Mouse (Mus musculus) Patski (cell line): ENCODE measurements around the gene AI593442. TPM values are rescaled to one million over a fixed set of nuclear protein-coding genes. Genes with fewer than 3 reads are reported as not detected.

Experiments
- ATAC-seq: fragments of 100-300 bp; one replicate; pipeline ENCODE4 v1.8.0; 2021
- CTCF ChIA-PET: fragments of 350-600 bp; sonication (Branson Sonifier 250); formaldehyde crosslinking; loops from one replicate; lab custom pipeline; 2022; ENCODE audit warnings: inconsistent platforms; lab: Charles Lee
- POLR2A ChIA-PET: fragments of 350-600 bp; sonication (Branson Sonifier 250); formaldehyde crosslinking; loops from one replicate; lab custom pipeline; 2022; ENCODE audit warnings: antibody characterized with exemption, inconsistent platforms; lab: Charles Lee
- DNase-seq: peaks from one replicate; pipeline ENCODE4 v3.0.0-alpha.2; 2011; ENCODE audit warnings: low read depth, low spot score
- H3K27me3 ChIP-seq: fragments of 371-371 bp; one replicate; pipeline ENCODE4 v1.5.1; 2021
- CTCF ChIP-seq: fragments of 100-300 bp; IDR thresholded peaks from one replicate; pipeline ENCODE4 v1.5.1; 2021
- in situ Hi-C: fragments of 300-500 bp; cut with MboI; formaldehyde crosslinking; loops from 3 replicates; pipeline ENCODE4 v1.11.1; 2018; ENCODE audit warnings: low pct_unique_long_range_greater_than_20kb, mixed read lengths
- polyA plus RNA-seq: library from polyadenylated mRNA; unstranded; gene quantifications from one replicate; pipeline ENCODE4 v1.2.3, GENCODE M21; 2021

The AI593442 gene
- polyA plus RNA-seq, 1 experiment from 2014 or later = not detected

GRCm38 (mm10) chr9:52645312-52645711, 34.3 kb downstream of the AI593442 start:
- TF ChIP-seq CTCF = no peak
- ChIA-PET CTCF (interaction anchor here (1.0 kb wide), 1 partner anchor 44 kb away, joined by 3 read pairs; no protein-coding TSS in a partner anchor), POLR2A (no interaction called here)
- in situ Hi-C loops = no loop called here
- DNase-seq (no peak), ATAC-seq (no peak)
- H3K27me3 ChIP-seq = no peaks in the 10 kb centered on the region

GRCm38 (mm10) chr9:52644626-52645025, 35.0 kb downstream of the AI593442 start:
- no peak for ATAC-seq
- CTCF ChIA-PET = interaction anchor here (1.0 kb wide), 1 partner anchor 45 kb away, joined by 3 read pairs; no protein-coding TSS in a partner anchor
- in situ Hi-C loops = no loop called here
- POLR2A ChIA-PET = no interaction called here
- DNase-seq = no peak
- no peaks in the 10 kb centered on the region for H3K27me3 ChIP-seq
- TF ChIP-seq CTCF = no peak

- ChIA-PET POLR2A (no interaction called here), CTCF (no interaction called here)
- ATAC-seq (no peak), DNase-seq (no peak)
- H3K27me3 ChIP-seq = no peaks in the 10 kb centered on the region
- in situ Hi-C loops = no loop called here
- TF ChIP-seq CTCF = no peak
Measured at GRCm38 (mm10) chr9:52644156-52644555, 35.4 kb downstream of the AI593442 start.

GRCm38 (mm10) chr9:52635991-52636390, 43.6 kb downstream of the AI593442 start:
- ChIA-PET CTCF (no interaction called here), POLR2A (interaction anchor here (0.5 kb wide), 1 partner anchor 31 kb away, joined by 3 read pairs; no protein-coding TSS in a partner anchor)
- in situ Hi-C loops = no loop called here
- ATAC-seq (no peak), DNase-seq (no peak)
- no peak for TF ChIP-seq CTCF
- H3K27me3 ChIP-seq = peaks cover 18% of the 10 kb centered on the region

GRCm38 (mm10) chr9:52623926-52624325, 55.7 kb downstream of the AI593442 start:
- ATAC-seq (no peak), DNase-seq (no peak)
- POLR2A ChIA-PET = no interaction called here
- no peaks in the 10 kb centered on the region for H3K27me3 ChIP-seq
- CTCF ChIA-PET = no interaction called here
- in situ Hi-C loops = no loop called here
- TF ChIP-seq CTCF = no peak
